Mouse (Mus musculus) ovary, postnatal 36 days (tissue): ENCODE measurements around the gene Zfp457.
"Not testable (repeated sequence)": the region's sequence is repeated elsewhere in the genome, so short reads cannot be mapped to it uniquely, and the experiment has no call there.

Experiments
- DNase-seq: peaks from one replicate; pipeline ENCODE4 v3.0.0; 2022; ENCODE audit warnings: low spot score, mixed read lengths

The Zfp457 gene

GRCm38 (mm10) chr13:67305822-67306672, at the start of gene Zfp457:
Gene Zfp457, minus strand, starts transcription at chr13:67306485.
- DNase-seq, result peak; percentile 71

- DNase-seq, result no peak
Measured at GRCm38 (mm10) chr13:67351854-67352253, 45.6 kb upstream of the Zfp457 start.

- no peak for DNase-seq
Measured at GRCm38 (mm10) chr13:67343422-67343821, 37.1 kb upstream of the Zfp457 start.

GRCm38 (mm10) chr13:67332877-67333276, 26.6 kb upstream of the Zfp457 start:
- DNase-seq, result no peak

GRCm38 (mm10) chr13:67332019-67332724, 25.9 kb upstream of the Zfp457 start, which contains the start of gene Zfp595:
Gene Zfp595, minus strand, starts transcription at chr13:67332570.
- peak; percentile 67 for DNase-seq

- DNase-seq, result no peak
Measured at GRCm38 (mm10) chr13:67306718-67307117, 433 bp upstream of the Zfp457 start.

GRCm38 (mm10) chr13:67278314-67278713, 28.0 kb downstream of the Zfp457 start, which contains the start of gene Zfp458:
Gene Zfp458, minus strand, starts transcription at chr13:67278466.
- no peak for DNase-seq

- DNase-seq, result not testable (repeated sequence)
Measured at GRCm38 (mm10) chr13:67269383-67270065, 36.8 kb downstream of the Zfp457 start.

- peak; percentile 35 for DNase-seq
Measured at GRCm38 (mm10) chr13:67268568-67269369, 37.5 kb downstream of the Zfp457 start.
